Mouse (Mus musculus) kidney, embryonic 16.5 days (tissue): ENCODE measurements at regions not wholly inside any gene's neighbourhood (a gene's known extent, or its start where the extent isn't known, plus 50 kb on each side); places are given as distances from the start of the nearest gene placed in this dataset.

Experiments used
- ATAC-seq: fragments of 200-750 bp; cut with Nextera tagmentation; 2 replicates; pipeline ENCODE4 v1.8.0; 2017; ENCODE audit warnings: moderate TSS enrichment; ENCODE audit not compliant: low FRiP score, low TSS enrichment
- H3K27ac ChIP-seq: fragments of 300-500 bp; sonication (generic); 2 replicates; pipeline ENCODE4 v1.5.1; 2014; ENCODE audit warnings: low read length
- H3K27me3 ChIP-seq: fragments of 300-500 bp; sonication (generic); 2 replicates; pipeline ENCODE4 v1.6.1; 2014; ENCODE audit warnings: low read length, control low read depth, mixed read lengths; ENCODE audit not compliant: insufficient read depth
- H3K36me3 ChIP-seq: fragments of 300-500 bp; sonication (generic); 2 replicates; pipeline ENCODE4 v1.6.1; 2014; ENCODE audit warnings: low read length, control low read depth, mixed read lengths; ENCODE audit not compliant: insufficient read depth
- H3K4me1 ChIP-seq: fragments of 300-500 bp; sonication (generic); 2 replicates; pipeline ENCODE4 v1.6.1; 2014; ENCODE audit warnings: low read length, control low read depth, mixed read lengths; ENCODE audit not compliant: insufficient read depth
- H3K4me2 ChIP-seq: fragments of 300-500 bp; sonication (generic); replicated peaks from 2 replicates; pipeline ENCODE4 v1.6.1; 2014; ENCODE audit warnings: low read depth, low read length
- H3K4me3 ChIP-seq: fragments of 300-500 bp; sonication (generic); 2 replicates; pipeline ENCODE4 v1.5.1; 2014; ENCODE audit warnings: mild to moderate bottlenecking, low read length
- H3K9ac ChIP-seq: fragments of 300-500 bp; sonication (generic); replicated peaks from 2 replicates; pipeline ENCODE4 v1.6.1; 2014; ENCODE audit warnings: low read length
- H3K9me3 ChIP-seq: fragments of 300-500 bp; sonication (generic); 2 replicates; pipeline ENCODE4 v1.6.1; 2016; ENCODE audit warnings: low read length, control low read depth
- WGBS: fragments of 180-500 bp; shearing (Covaris S2); extraction: QIAGEN DNeasy Blood & Tissue Kit; methylation state at CpG from one replicate; pipeline ENCODE4 v1.1.7; 2014; 5-methylcytosine and 5-hydroxymethylcytosine counted together

GRCm38 (mm10) chr5:37874784-37875281, 50.5 kb upstream of the Msx1 start:
- no peak overlapping the region for H3K4me2 ChIP-seq
- no peak overlapping the region for H3K9ac ChIP-seq
- no peaks in the 10 kb centered on the region for H3K36me3 ChIP-seq
- ATAC-seq: peak; percentile 51; the same call in 1 of the 2 replicates
- H3K4me3 ChIP-seq: no peak overlapping the region
- no peaks in the 10 kb centered on the region for H3K4me1 ChIP-seq
- no peak overlapping the region for H3K27ac ChIP-seq
- no peaks in the 10 kb centered on the region for H3K27me3 ChIP-seq
- 77% methylated on average over 6 of the region's 6 CpGs for WGBS
- 0 out of 2 replicates have a peak, but pooled peaks cover 3% of the 10 kb centered on the region for H3K9me3 ChIP-seq
